Comparison of ENCODE assay signal across 18 mouse cellular contexts in genomic region chr1:142042751-142043150, GRCm38 (mm10).
DNase-seq lines count a peak whose midpoint lies in the region; ATAC-seq and TF ChIP-seq lines count a peak whose summit lies in the region.
"Had no signal": no experiment of that assay in that cellular context is flagged by ENCODE, and none has a peak within 500 bp of the region (broad histone marks: within the 10 kb centered on the region; RNA-seq: fewer than 3 reads in every experiment).

No protein-coding gene starts in this region.

- ATAC-seq in activated CD4-positive, CD25-positive, alpha-beta regulatory T cell, adult 4 months = no peak
- ATAC-seq: CD4-positive, CD25-positive, alpha-beta regulatory T cell, adult 4 months had no signal

- TF ChIP-seq CTCF in brain, embryonic 14.5 days (IDR thresholded peaks at IDR 0.05; ENCODE audit: borderline replicate concordance, extremely low read depth, insufficient read depth, insufficient read length) = no peak

- peak; percentile 57 for DNase-seq in layer of hippocampus, adult 11-12 months (ENCODE audit: low spot score)
- no peak for DNase-seq in layer of hippocampus, postnatal 25 days (ENCODE audit: extremely low spot score in 1 of 2, low spot score in 1 of 2)
- DNase-seq in brain, embryonic 14.5 days (ENCODE audit: low read depth) = peak; percentile 7
- peak; percentile 38 to 48 for DNase-seq in layer of hippocampus, adult 8-10 months (ENCODE audit: low spot score in 2 of 2)
- DNase-seq in telencephalon, adult 2 months (ENCODE audit: low read depth, low spot score) = peak; percentile 41
- no peak for DNase-seq in spleen, postnatal 36 days (ENCODE audit: low spot score in 2 of 2)
- DNase-seq: adrenal gland, adult 8-10 months; adrenal gland, postnatal 25 days; cerebellum, adult 11 months; cerebellum, adult 2 months; cerebellum, adult 9-11 months; cerebellum, postnatal 36 days; embryo, embryonic 11 days; gastrocnemius, adult 2 months; gastrocnemius, postnatal 14 days; heart, adult 11 months had no signal

- TF ChIP-seq POLR2A in brain, embryonic 14.5 days (IDR thresholded peaks at IDR 0.05; ENCODE audit: borderline replicate concordance, extremely low read depth, insufficient read depth, insufficient read length, poor library complexity, severe bottlenecking) = no peak

Comparison
In these comparisons a context has a peak if more than half of its experiments do, and no peak if none do; other contexts are left out.
1. DNase-seq: peak in layer of hippocampus, adult 11-12 months (single experiment), brain, embryonic 14.5 days (single experiment), layer of hippocampus, adult 8-10 months (2 of 2) and telencephalon, adult 2 months (single experiment); none in layer of hippocampus, postnatal 25 days (0 of 2) and spleen, postnatal 36 days (0 of 2).